Mouse (Mus musculus) forebrain, postnatal 0 days (tissue): ENCODE results near the gene Nupr1. TPM values are rescaled to one million over a fixed set of nuclear protein-coding genes. Genes with fewer than 3 reads are reported as not detected.
A peak's percentile ranks its signal among the peaks of the same experiment; 100 is the strongest.
"Not testable (repeated sequence)": the region's sequence is repeated elsewhere in the genome, so short reads cannot be mapped to it uniquely, and the experiment has no call there.

ENCODE experiments used
- ATAC-seq: fragments of 200-750 bp; cut with Nextera tagmentation; 2 replicates; pipeline ENCODE4 v1.8.0; 2017; ENCODE audit warnings: mild to moderate bottlenecking, moderate library complexity
- DNase-seq: peaks from one replicate; pipeline ENCODE4 v3.0.0-alpha.2; 2015
- H3K27ac ChIP-seq: fragments of 300-500 bp; sonication (generic); 2 replicates; pipeline ENCODE4 v1.5.1; 2014; ENCODE audit warnings: low read depth, mild to moderate bottlenecking, antibody characterized with exemption, low read length, moderate library complexity, mixed read lengths
- H3K27me3 ChIP-seq: fragments of 300-500 bp; sonication (generic); 2 replicates; pipeline ENCODE4 v1.6.1; 2014; ENCODE audit warnings: mild to moderate bottlenecking, low read length, mixed read lengths; ENCODE audit not compliant: insufficient read depth
- H3K36me3 ChIP-seq: fragments of 300-500 bp; sonication (generic); 2 replicates; pipeline ENCODE4 v1.6.1; 2014; ENCODE audit warnings: mild to moderate bottlenecking, moderate library complexity; ENCODE audit not compliant: insufficient read depth
- H3K4me1 ChIP-seq: fragments of 300-500 bp; sonication (generic); 2 replicates; pipeline ENCODE4 v1.6.1; 2014; ENCODE audit warnings: antibody characterized with exemption; ENCODE audit not compliant: insufficient read depth
- H3K4me2 ChIP-seq: fragments of 300-500 bp; sonication (generic); 2 replicates; pipeline ENCODE4 v1.6.1; 2014; ENCODE audit warnings: low read depth, mild to moderate bottlenecking, moderate library complexity
- H3K4me3 ChIP-seq: fragments of 300-500 bp; sonication (generic); 2 replicates; pipeline ENCODE4 v1.5.1; 2014; ENCODE audit warnings: low read depth, low read length, mixed read lengths
- H3K9ac ChIP-seq: fragments of 300-500 bp; sonication (generic); 2 replicates; pipeline ENCODE4 v1.6.1; 2014; ENCODE audit warnings: mild to moderate bottlenecking
- H3K9me3 ChIP-seq: fragments of 300-500 bp; sonication (generic); 2 replicates; pipeline ENCODE4 v1.6.1; 2016; ENCODE audit warnings: low read length
- CTCF ChIP-seq: sonication (generic); IDR thresholded peaks from 2 replicates; pipeline ENCODE4 v1.5.1; 2016; ENCODE audit warnings: antibody characterized with exemption, control low read depth, low read depth
- WGBS: fragments of 180-500 bp; shearing (Covaris S2); extraction: QIAGEN DNeasy Blood & Tissue Kit; methylation state at CpG from one replicate; pipeline ENCODE4 v1.1.7; 2014; 5-methylcytosine and 5-hydroxymethylcytosine counted together
- polyA plus RNA-seq: library from polyadenylated mRNA; unstranded; fragments of >200 nt; fragmentation: Nextera tagmentation; extraction: Ambion mirVana; gene quantifications from 2 replicates; pipeline ENCODE4 v1.2.1, GENCODE M21; 2015
- total RNA-seq: library from RNA; depleted of rRNA; stranded (reverse); fragments of >200 nt; gene quantifications from 2 replicates; pipeline ENCODE4 v1.2.3, GENCODE M21; 2014

Gene Nupr1
- total and polyA plus RNA-seq, 2 experiments from 2014 or later: 7.3 to 15.5 TPM

DNA sequence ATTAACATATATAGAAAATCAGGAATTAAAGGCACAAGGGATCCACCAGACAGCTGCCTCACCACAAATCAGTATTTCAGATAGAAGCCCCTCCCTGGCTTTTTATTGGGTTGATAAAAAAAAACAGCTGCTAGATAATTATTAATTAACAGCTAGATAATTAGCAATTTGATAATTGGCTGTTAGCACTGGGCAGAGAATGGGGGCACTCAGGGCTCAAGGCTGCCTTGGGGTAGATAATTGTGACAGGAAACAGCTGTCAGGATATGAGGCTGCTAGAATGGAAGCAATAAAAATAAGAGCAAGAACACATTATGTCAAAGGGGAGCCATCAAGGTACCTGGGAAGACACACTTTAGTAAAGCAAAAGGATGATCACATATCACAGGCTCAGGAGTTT is 14.3 kb upstream of the Nupr1 start:
- H3K36me3 ChIP-seq: no peaks in the 10 kb centered on the region
- H3K9ac ChIP-seq: no peak overlapping the region
- TF ChIP-seq CTCF: no peak
- no peak overlapping the region for H3K4me3 ChIP-seq
- no peaks in the 10 kb centered on the region for H3K4me1 ChIP-seq
- no peak overlapping the region for H3K27ac ChIP-seq
- H3K9me3 ChIP-seq: no peaks in the 10 kb centered on the region
- ATAC-seq: no peak
- H3K27me3 ChIP-seq: no peaks in the 10 kb centered on the region
- DNase-seq: no peak
- H3K4me2 ChIP-seq: no peak overlapping the region

DNA sequence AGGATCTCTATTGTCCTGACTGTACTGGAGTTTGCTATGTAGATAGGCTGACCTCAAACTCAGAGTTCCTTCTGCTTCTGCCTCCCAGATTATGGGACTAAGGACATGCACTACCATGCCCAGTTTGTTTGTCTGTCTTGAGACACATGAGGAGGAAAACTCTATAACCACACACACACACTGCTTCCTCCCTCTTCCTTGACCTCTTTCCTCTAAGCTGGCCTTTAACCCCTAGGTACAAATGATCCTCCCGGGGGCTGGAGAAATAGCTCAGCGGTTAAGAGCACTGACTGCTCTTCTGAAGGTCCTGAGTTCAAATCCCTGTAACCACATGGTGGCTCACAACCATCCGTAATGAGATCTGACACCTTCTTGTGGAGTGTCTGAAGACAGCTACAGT is 13.7 kb upstream of the Nupr1 start:
- 80% methylated on average over 3 of the region's 3 CpGs for WGBS
- H3K9ac ChIP-seq: no peak overlapping the region
- no peaks in the 10 kb centered on the region for H3K9me3 ChIP-seq
- H3K4me3 ChIP-seq: no peak overlapping the region
- H3K4me2 ChIP-seq: no peak overlapping the region
- H3K4me1 ChIP-seq: no peaks in the 10 kb centered on the region
- ATAC-seq: no peak
- no peak for TF ChIP-seq CTCF
- no peak overlapping the region for H3K27ac ChIP-seq
- H3K36me3 ChIP-seq: no peaks in the 10 kb centered on the region
- DNase-seq: no peak
- no peaks in the 10 kb centered on the region for H3K27me3 ChIP-seq

DNA sequence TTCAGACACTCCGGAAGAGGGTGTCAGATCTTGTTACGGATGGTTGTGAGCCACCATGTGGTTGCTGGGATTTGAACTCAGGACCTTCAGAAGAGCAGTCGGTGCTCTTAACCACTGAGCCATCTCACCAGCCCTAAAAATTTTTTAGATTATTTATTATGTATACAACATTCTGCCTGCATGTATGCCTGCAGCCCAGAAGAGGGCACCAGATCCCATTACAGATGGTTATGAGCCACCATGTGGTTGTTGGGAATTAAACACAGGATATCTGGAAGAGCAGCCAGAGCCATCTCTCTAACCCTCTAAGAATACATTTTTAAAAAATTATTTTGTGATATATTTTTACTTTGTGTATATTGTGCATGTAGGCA is 12.6 kb upstream of the Nupr1 start:
- H3K4me1 ChIP-seq, H3K4me3 ChIP-seq, H3K27ac ChIP-seq, H3K9ac ChIP-seq, H3K4me2 ChIP-seq, H3K27me3 ChIP-seq, H3K36me3 ChIP-seq, H3K9me3 ChIP-seq: not testable (repeated sequence)
- peak; percentile 78 for TF ChIP-seq CTCF
- DNase-seq: peak; percentile 37
- WGBS: 65% methylated on average over 2 of the region's 3 CpGs
- peak; percentile 32; the same call in 1 of the 2 replicates for ATAC-seq

DNA sequence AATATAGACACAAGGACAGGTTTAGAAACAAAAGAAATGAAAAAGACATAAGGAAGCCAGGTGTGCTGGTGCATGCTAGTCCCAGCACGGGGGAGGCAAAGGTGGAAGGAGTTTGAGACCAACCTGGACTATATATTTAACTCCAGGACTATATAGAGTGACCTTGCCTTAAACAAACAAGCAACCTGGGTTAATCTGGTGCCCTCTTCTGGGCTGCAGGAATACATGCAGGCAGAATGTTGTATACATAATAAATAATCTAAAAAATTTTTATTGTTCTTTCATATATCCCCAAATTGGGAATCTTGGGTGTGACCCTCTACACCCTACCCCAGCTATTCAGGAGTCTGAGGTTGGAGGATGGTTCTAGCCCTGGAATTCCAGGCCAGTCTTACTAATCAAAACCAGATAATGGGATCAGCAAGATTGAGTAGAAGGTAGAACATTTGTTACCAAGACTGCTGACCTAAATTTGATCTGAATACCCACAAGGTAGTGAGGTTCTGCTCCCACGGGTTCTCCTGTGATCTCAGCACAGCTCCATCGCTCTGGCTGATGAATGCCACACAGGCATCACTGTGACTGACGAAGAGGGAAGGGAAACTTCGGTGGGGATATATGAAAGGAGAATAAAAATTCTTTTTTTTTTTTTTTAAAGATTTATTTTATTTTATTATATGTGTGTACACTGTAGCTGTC is 12.0 kb upstream of the Nupr1 start:
- TF ChIP-seq CTCF: no peak
- H3K36me3 ChIP-seq: no peaks in the 10 kb centered on the region
- H3K4me1 ChIP-seq: no peaks in the 10 kb centered on the region
- 72% methylated on average over 5 of the region's 5 CpGs for WGBS
- no peaks in the 10 kb centered on the region for H3K9me3 ChIP-seq
- ATAC-seq: no peak
- H3K9ac ChIP-seq: no peak overlapping the region
- no peaks in the 10 kb centered on the region for H3K27me3 ChIP-seq
- no peak overlapping the region for H3K4me2 ChIP-seq
- H3K4me3 ChIP-seq: no peak overlapping the region
- H3K27ac ChIP-seq: no peak overlapping the region
- DNase-seq: no peak

DNA sequence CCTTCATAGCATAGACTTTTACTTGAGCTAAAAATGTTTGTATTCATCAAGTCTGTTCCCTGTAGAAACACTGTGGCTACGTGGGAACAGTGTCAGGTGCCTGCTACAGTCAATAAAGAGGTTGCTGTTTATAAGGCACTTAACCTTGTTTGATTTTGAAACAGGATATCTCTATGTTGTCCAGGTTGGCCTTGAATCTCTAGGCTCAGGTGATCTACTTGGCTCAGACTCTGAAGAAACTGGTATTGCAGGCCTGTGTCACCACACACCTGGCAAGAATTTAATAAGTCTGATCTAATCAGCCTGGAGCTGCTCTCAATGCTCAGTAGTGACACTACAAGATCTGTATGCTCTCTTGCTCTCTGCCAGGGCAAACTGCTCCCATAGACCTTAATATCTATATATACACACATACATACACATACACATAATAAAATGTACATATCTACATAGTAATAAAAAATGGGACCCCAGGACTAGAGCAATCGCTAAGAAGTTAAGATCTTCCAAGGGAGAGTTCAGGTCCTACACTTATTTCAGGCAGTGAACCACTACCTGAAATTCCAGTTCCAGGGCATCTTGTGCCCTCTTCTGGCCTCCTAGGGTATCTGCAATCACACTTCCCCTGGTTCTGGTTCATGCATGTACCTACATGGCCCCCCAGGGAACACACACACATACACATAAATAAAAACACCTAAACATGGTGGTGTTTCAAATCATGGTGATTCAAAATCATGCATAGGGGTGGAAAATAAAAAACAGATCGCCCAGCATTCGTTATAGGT is 6.3 kb upstream of the Nupr1 start:
- TF ChIP-seq CTCF: peak; percentile 71
- no peaks in the 10 kb centered on the region for H3K4me1 ChIP-seq
- no peak overlapping the region for H3K27ac ChIP-seq
- H3K27me3 ChIP-seq: no peaks in the 10 kb centered on the region
- no peak for ATAC-seq
- no peaks in the 10 kb centered on the region for H3K36me3 ChIP-seq
- no peaks in the 10 kb centered on the region for H3K9me3 ChIP-seq
- H3K4me2 ChIP-seq: no peak overlapping the region
- WGBS: 17% methylated on average over 4 of the region's 4 CpGs
- H3K9ac ChIP-seq: no peak overlapping the region
- H3K4me3 ChIP-seq: no peak overlapping the region
- DNase-seq: peak; percentile 41

DNA sequence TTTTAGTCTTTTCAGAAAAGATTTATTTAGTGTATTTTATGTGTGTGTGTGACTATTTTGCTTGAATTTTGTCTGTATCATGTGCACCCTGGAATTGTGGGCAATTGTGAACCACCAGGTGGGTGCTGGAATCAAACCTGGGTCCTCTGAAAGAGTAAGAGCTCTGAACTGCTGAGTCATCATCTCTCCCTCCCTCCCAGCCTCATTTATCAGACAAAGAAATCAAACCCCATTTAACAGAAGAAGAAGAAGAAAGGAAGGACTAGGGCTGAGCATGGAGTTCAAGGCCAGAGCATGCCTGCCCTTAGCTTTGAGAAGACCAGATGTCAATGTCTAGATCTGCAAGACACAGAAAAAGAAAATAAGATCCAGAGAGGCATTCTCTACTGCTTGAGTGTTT is 4.7 kb upstream of the Nupr1 start:
- no peaks in the 10 kb centered on the region for H3K4me1 ChIP-seq
- DNase-seq (no peak), ATAC-seq (no peak)
- no peak overlapping the region for H3K27ac ChIP-seq
- no peaks in the 10 kb centered on the region for H3K9me3 ChIP-seq
- no peaks in the 10 kb centered on the region for H3K36me3 ChIP-seq
- H3K4me3 ChIP-seq: no peak overlapping the region
- no peaks in the 10 kb centered on the region for H3K27me3 ChIP-seq
- TF ChIP-seq CTCF: no peak
- no peak overlapping the region for H3K4me2 ChIP-seq
- no peak overlapping the region for H3K9ac ChIP-seq

DNA sequence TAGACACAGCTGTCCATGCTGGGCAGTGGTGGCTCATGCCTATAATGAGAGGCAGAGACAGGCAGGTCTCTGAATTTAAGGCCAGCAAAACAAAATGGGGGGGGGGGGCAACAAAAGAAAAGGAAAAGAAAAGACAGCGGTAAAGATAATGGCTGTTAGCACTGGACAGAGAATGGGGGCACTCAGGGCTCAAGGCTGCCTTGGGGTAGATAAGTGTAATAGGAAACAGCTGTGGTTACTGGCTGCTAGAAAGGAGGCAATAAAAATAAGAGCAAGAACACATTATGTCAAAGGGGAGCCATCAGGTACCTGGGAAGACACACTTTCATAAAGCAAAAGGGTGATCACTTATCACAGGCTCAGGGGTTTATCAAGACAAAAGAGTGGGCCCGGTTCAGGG is 1.8 kb upstream of the Nupr1 start:
- Histone ChIP-seq H3K4me2 (no peak overlapping the region), H3K9me3 (no peaks in the 10 kb centered on the region), H3K9ac (no peak overlapping the region), H3K36me3 (no peaks in the 10 kb centered on the region), H3K27me3 (no peaks in the 10 kb centered on the region), H3K4me1 (no peaks in the 10 kb centered on the region), H3K27ac (no peak overlapping the region), H3K4me3 (no peak overlapping the region)
- ATAC-seq: no peak
- DNase-seq: no peak
- TF ChIP-seq CTCF: no peak
- 91% methylated on average over 2 of the region's 2 CpGs for WGBS
